Comparison of ENCODE assay signal across 18 mouse cellular contexts in genomic region chr16:31364475-31364874, GRCm38 (mm10). TPM values are rescaled to one million over a fixed set of nuclear protein-coding genes. Genes with fewer than 3 reads are reported as not detected.
DNase-seq lines count a peak whose midpoint lies in the region; ATAC-seq and TF ChIP-seq lines count a peak whose summit lies in the region.
"Had no signal": no experiment of that assay in that cellular context is flagged by ENCODE, and none has a peak within 500 bp of the region (broad histone marks: within the 10 kb centered on the region; RNA-seq: fewer than 3 reads in every experiment).

No protein-coding gene starts in this region.

- intact Hi-C loops in heart, postnatal 25 days (cut with DNase I): no loop called here

- no peak for TF ChIP-seq CTCF in intestine, postnatal 0 days (IDR thresholded peaks at IDR 0.05; ENCODE audit: low read depth)

- H3K4me1 ChIP-seq in intestine, postnatal 0 days (replicated peaks; ENCODE audit: control insufficient read depth, insufficient read depth, low read length): peaks cover 3% of the 10 kb centered on the region; the same call in 1 of the 2 replicates
- H3K4me1 ChIP-seq: embryonic facial prominence, embryonic 12.5 days had no signal

- H3K4me2 ChIP-seq in intestine, postnatal 0 days (replicated peaks; ENCODE audit: low read depth): no peak overlapping the region
- H3K4me2 ChIP-seq: embryonic facial prominence, embryonic 12.5 days; limb, embryonic 13.5 days; lung, embryonic 14.5 days had no signal

- H3K27ac ChIP-seq in intestine, postnatal 0 days (ENCODE audit: low read depth, low read length): peak overlapping the region; percentile 94
- H3K27ac ChIP-seq: embryonic facial prominence, embryonic 12.5 days; forebrain, embryonic 10.5 days; gastrocnemius, adult 2 months; heart, embryonic 10.5 days; hindbrain, embryonic 10.5 days; limb, embryonic 13.5 days had no signal

- peak; percentile 50 for ATAC-seq in intestine, postnatal 0 days
- ATAC-seq: CD4-positive, CD25-positive, alpha-beta regulatory T cell, adult 4 months had no signal

- peak; percentile 37 for DNase-seq in layer of hippocampus, adult 11-12 months (ENCODE audit: low spot score)
- DNase-seq in layer of hippocampus, adult 9-10 months (ENCODE audit: low spot score): no peak
- DNase-seq in right cerebral cortex, postnatal 10 days (ENCODE audit: low spot score in 2 of 2): peak; percentile 63 to 79
- DNase-seq in right cerebral cortex, postnatal 14 days: no peak
- DNase-seq in yolk sac, embryonic 10.5 days (ENCODE audit: low spot score): peak; percentile 30
- DNase-seq in heart, postnatal 25 days (ENCODE audit: low spot score): no peak
- DNase-seq: cerebellum, adult 9-10 months; gastrocnemius, adult 2 months; kidney, postnatal 10 days had no signal

- H3K27me3 ChIP-seq in intestine, postnatal 0 days (replicated peaks; ENCODE audit: control insufficient read depth, insufficient read depth, low read length): no peaks in the 10 kb centered on the region
- H3K27me3 ChIP-seq: embryonic facial prominence, embryonic 12.5 days had no signal

- WGBS in intestine, postnatal 0 days: 18% methylated on average over 7 of the region's 7 CpGs

- no peak overlapping the region for H3K4me3 ChIP-seq in intestine, postnatal 0 days (ENCODE audit: low read depth, low read length)
- H3K4me3 ChIP-seq: embryonic facial prominence, embryonic 12.5 days; forebrain, embryonic 10.5 days; gastrocnemius, adult 2 months; heart, embryonic 10.5 days; hindbrain, embryonic 10.5 days; limb, embryonic 13.5 days; myocyte had no signal

- no peak overlapping the region for H3K9ac ChIP-seq in intestine, postnatal 0 days (ENCODE audit: low read depth, low read length)
- H3K9ac ChIP-seq: embryonic facial prominence, embryonic 12.5 days; limb, embryonic 13.5 days; lung, embryonic 14.5 days had no signal

- H3K9me3 ChIP-seq in intestine, postnatal 0 days (ENCODE audit: control insufficient read depth): no peaks in the 10 kb centered on the region
- H3K9me3 ChIP-seq: embryonic facial prominence, embryonic 12.5 days; forebrain, embryonic 10.5 days; heart, embryonic 10.5 days; hindbrain, embryonic 10.5 days; limb, embryonic 13.5 days had no signal

- no peaks in the 10 kb centered on the region for H3K36me3 ChIP-seq in intestine, postnatal 0 days (ENCODE audit: control insufficient read depth, insufficient read depth)
- H3K36me3 ChIP-seq: embryonic facial prominence, embryonic 12.5 days; forebrain, embryonic 10.5 days; heart, embryonic 10.5 days; hindbrain, embryonic 10.5 days; limb, embryonic 13.5 days had no signal

RNA-seq across cellular contexts. Expression of gene Apod, which starts 49.9 kb away (rescaled TPM):
- polyA plus RNA-seq in intestine, postnatal 0 days (2015; fragmentation: Nextera tagmentation; extraction: Ambion mirVana): 0.50 and 0.77 TPM in 2 replicates
- 1 to 10 TPM; 2.6 to 2.9 TPM for total RNA-seq in heart, postnatal 25 days (2021)
- polyA plus RNA-seq: CD4-positive, CD25-positive, alpha-beta regulatory T cell, adult 4 months; heart, embryonic 10.5 days; lung, embryonic 14.5 days had no signal

RNA-seq across cellular contexts. Expression of gene Bdh1, which starts 57.6 kb away (rescaled TPM):
- 327 and 338 TPM in 2 replicates for polyA plus RNA-seq in intestine, postnatal 0 days (2015; fragmentation: Nextera tagmentation; extraction: Ambion mirVana)
- 1 to 10 TPM; 7.0 to 7.6 TPM for total RNA-seq in heart, postnatal 25 days (2021)

Comparison
In these comparisons a context has a peak if more than half of its experiments do, and no peak if none do; other contexts are left out.
1. DNase-seq: peak in layer of hippocampus, adult 11-12 months (single experiment), right cerebral cortex, postnatal 10 days (2 of 2) and yolk sac, embryonic 10.5 days (single experiment); none in layer of hippocampus, adult 9-10 months (single experiment), right cerebral cortex, postnatal 14 days (single experiment) and heart, postnatal 25 days (single experiment).